28 mouse cellular contexts compared by ENCODE assay signal in the genomic region with DNA sequence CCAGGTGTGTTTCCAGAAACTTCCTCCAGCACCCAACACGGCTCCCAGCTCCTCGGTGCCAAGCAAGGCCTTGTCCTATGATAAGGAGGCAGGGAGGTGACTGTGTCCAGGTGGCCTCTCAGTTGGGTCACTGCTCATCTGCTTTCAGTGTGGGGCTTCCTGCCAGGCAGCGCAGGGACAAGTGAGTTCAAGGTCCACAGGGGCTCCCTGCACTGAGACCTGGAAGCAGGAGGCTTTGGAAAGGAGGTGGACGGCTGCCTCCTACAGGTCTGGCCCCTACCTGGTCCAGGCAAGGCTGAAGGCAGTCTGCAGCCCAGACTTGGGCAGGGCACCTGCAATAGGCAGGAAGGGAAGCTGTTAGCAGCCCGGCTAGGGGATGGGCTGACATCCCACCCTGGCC. TPM values are rescaled to one million over a fixed set of nuclear protein-coding genes. Genes with fewer than 3 reads are reported as not detected.
DNase-seq lines count a peak whose midpoint lies in the region; ATAC-seq lines count a peak whose summit lies in the region.
"Had no signal": no experiment of that assay in that cellular context is flagged by ENCODE, and none has a peak within 500 bp of the region (broad histone marks: within the 10 kb centered on the region; RNA-seq: fewer than 3 reads in every experiment).

No protein-coding gene starts in this region.

- DNase-seq in kidney, adult 9 months, result peak; percentile 75
- DNase-seq in limb, embryonic 10.5 days (ENCODE audit: low spot score), result no peak
- no peak for DNase-seq in left cerebral cortex, postnatal 36 days (ENCODE audit: low spot score in 2 of 2)
- DNase-seq in ovary, postnatal 10 days (ENCODE audit: low spot score), result no peak
- DNase-seq: adrenal gland, adult 2 months; B cell, adult 2 months; cerebellum, adult 11 months; cerebellum, postnatal 10 days; gastrocnemius, postnatal 14 days; heart, adult 11 months; lung, postnatal 36 days had no signal

- WGBS in intestine, embryonic 16.5 days, result 81% methylated on average over 5 of the region's 5 CpGs
- WGBS in intestine, embryonic 15.5 days, result 78% methylated on average over 5 of the region's 5 CpGs
- 92% methylated on average over 5 of the region's 5 CpGs for WGBS in embryonic facial prominence, embryonic 13.5 days
- WGBS in limb, embryonic 10.5 days, result 95% methylated on average over 5 of the region's 5 CpGs

- H3K27me3 ChIP-seq in intestine, embryonic 16.5 days (replicated peaks; ENCODE audit: control insufficient read depth, insufficient read depth, low read length), result no peaks in the 10 kb centered on the region
- H3K27me3 ChIP-seq in intestine, embryonic 15.5 days (replicated peaks), result no peaks in the 10 kb centered on the region
- no peaks in the 10 kb centered on the region for H3K27me3 ChIP-seq in embryonic facial prominence, embryonic 13.5 days
- H3K27me3 ChIP-seq in limb, embryonic 10.5 days (ENCODE audit: low read depth, poor library complexity, severe bottlenecking), result no peaks in the 10 kb centered on the region
- H3K27me3 ChIP-seq: CH12.LX; embryonic facial prominence, embryonic 15.5 days; limb, embryonic 13.5 days; lung, embryonic 15.5 days; megakaryocyte, embryonic 14.5 days; midbrain, embryonic 13.5 days; neural tube, embryonic 12.5 days; Patski had no signal

- no peak overlapping the region for H3K4me2 ChIP-seq in intestine, embryonic 16.5 days (ENCODE audit: low read depth, low read length)
- no peak overlapping the region for H3K4me2 ChIP-seq in intestine, embryonic 15.5 days (replicated peaks)
- H3K4me2 ChIP-seq in embryonic facial prominence, embryonic 13.5 days, result no peak overlapping the region
- H3K4me2 ChIP-seq: embryonic facial prominence, embryonic 15.5 days; heart, embryonic 11.5 days; limb, embryonic 13.5 days; lung, embryonic 15.5 days; midbrain, embryonic 13.5 days; neural tube, embryonic 12.5 days had no signal

- H3K36me3 ChIP-seq in intestine, embryonic 16.5 days (ENCODE audit: control insufficient read depth, insufficient read depth, low read length), result peaks cover 38% of the 10 kb centered on the region
- peaks cover 38% of the 10 kb centered on the region for H3K36me3 ChIP-seq in intestine, embryonic 15.5 days
- peaks cover 81% of the 10 kb centered on the region for H3K36me3 ChIP-seq in embryonic facial prominence, embryonic 13.5 days
- peaks cover 84% of the 10 kb centered on the region for H3K36me3 ChIP-seq in limb, embryonic 10.5 days

- H3K4me3 ChIP-seq in intestine, embryonic 16.5 days (ENCODE audit: low read length), result no peak overlapping the region
- no peak overlapping the region for H3K4me3 ChIP-seq in intestine, embryonic 15.5 days (replicated peaks)
- H3K4me3 ChIP-seq in embryonic facial prominence, embryonic 13.5 days, result no peak overlapping the region
- peak overlapping the region; percentile 18; the same call in 1 of the 2 replicates for H3K4me3 ChIP-seq in limb, embryonic 10.5 days
- H3K4me3 ChIP-seq: embryonic facial prominence, embryonic 15.5 days; layer of hippocampus, adult 2 months; limb, embryonic 13.5 days; lung, embryonic 15.5 days; megakaryocyte, embryonic 14.5 days; midbrain, embryonic 13.5 days; neural tube, embryonic 12.5 days had no signal

- H3K9me3 ChIP-seq in intestine, embryonic 16.5 days (ENCODE audit: control insufficient read depth, low read length), result no peaks in the 10 kb centered on the region
- H3K9me3 ChIP-seq in intestine, embryonic 15.5 days, result no peaks in the 10 kb centered on the region
- no peaks in the 10 kb centered on the region for H3K9me3 ChIP-seq in embryonic facial prominence, embryonic 13.5 days
- H3K9me3 ChIP-seq in limb, embryonic 10.5 days (replicated peaks), result no peaks in the 10 kb centered on the region
- H3K9me3 ChIP-seq: embryonic facial prominence, embryonic 15.5 days; G1E; limb, embryonic 13.5 days; lung, embryonic 15.5 days; megakaryocyte, embryonic 14.5 days; midbrain, embryonic 13.5 days; neural tube, embryonic 12.5 days had no signal

- ATAC-seq in intestine, embryonic 16.5 days, result peak; percentile 26
- ATAC-seq in intestine, embryonic 15.5 days, result no peak
- no peak for ATAC-seq in embryonic facial prominence, embryonic 13.5 days (ENCODE audit: insufficient number of reproducible peaks, insufficient read depth, low FRiP score, low TSS enrichment, low read depth)
- ATAC-seq: forebrain, embryonic 16.5 days; inflammation-experienced regulatory T-cells, adult 6 months; midbrain, embryonic 13.5 days; Patski had no signal

- H3K9ac ChIP-seq in intestine, embryonic 16.5 days (ENCODE audit: low read depth, low read length), result peak overlapping the region; percentile 16; the same call in 1 of the 2 replicates
- H3K9ac ChIP-seq in intestine, embryonic 15.5 days, result no peak overlapping the region
- 0 out of 2 replicates have a peak overlapping the region, but pooled peaks have one; percentile 1 for H3K9ac ChIP-seq in embryonic facial prominence, embryonic 13.5 days
- H3K9ac ChIP-seq: embryonic facial prominence, embryonic 15.5 days; limb, embryonic 13.5 days; liver, embryonic 14.5 days; lung, embryonic 15.5 days; midbrain, embryonic 13.5 days; neural tube, embryonic 12.5 days had no signal

- peak overlapping the region; percentile 55; the same call in 1 of the 2 replicates for H3K27ac ChIP-seq in intestine, embryonic 16.5 days (ENCODE audit: low read length)
- no peak overlapping the region for H3K27ac ChIP-seq in intestine, embryonic 15.5 days
- H3K27ac ChIP-seq in embryonic facial prominence, embryonic 13.5 days, result no peak overlapping the region
- H3K27ac ChIP-seq in limb, embryonic 10.5 days, result 0 out of 2 replicates have a peak overlapping the region, but pooled peaks have one; percentile 26
- H3K27ac ChIP-seq: embryonic facial prominence, embryonic 15.5 days; layer of hippocampus, adult 2 months; limb, embryonic 13.5 days; liver, embryonic 14.5 days; lung, embryonic 15.5 days; midbrain, embryonic 13.5 days; neural tube, embryonic 12.5 days had no signal

- H3K4me1 ChIP-seq in intestine, embryonic 16.5 days (ENCODE audit: control insufficient read depth, insufficient read depth, low read length), result peaks cover 29% of the 10 kb centered on the region
- peaks cover 18% of the 10 kb centered on the region for H3K4me1 ChIP-seq in intestine, embryonic 15.5 days (replicated peaks)
- peaks cover 23% of the 10 kb centered on the region for H3K4me1 ChIP-seq in embryonic facial prominence, embryonic 13.5 days
- H3K4me1 ChIP-seq in limb, embryonic 10.5 days, result peaks cover 44% of the 10 kb centered on the region

- intact Hi-C loops in left cerebral cortex, postnatal 36 days (cut with DNase I), result no loop called here

RNA-seq across cellular contexts. Expression of gene Mex3d, which starts 5.2 kb away (rescaled TPM):
- polyA plus RNA-seq in intestine, embryonic 16.5 days (2015; fragmentation: Nextera tagmentation; extraction: Ambion mirVana), result 1.9 and 2.7 TPM in 2 replicates
- 5.5 and 6.9 TPM in 2 replicates for polyA plus RNA-seq in intestine, embryonic 15.5 days (2015; fragmentation: Nextera tagmentation; extraction: Ambion mirVana)
- 8.9 and 10.4 TPM in 2 replicates for polyA plus RNA-seq in embryonic facial prominence, embryonic 13.5 days (2015; fragmentation: Nextera tagmentation; extraction: Ambion mirVana)
- 7.2 and 7.5 TPM in 2 replicates for polyA plus RNA-seq in limb, embryonic 10.5 days (2016; fragmentation: Nextera tagmentation; extraction: Ambion mirVana)
- 10 to 100 TPM; 18.1 to 23.4 TPM for total RNA-seq in left cerebral cortex, postnatal 36 days (2021)

RNA-seq across cellular contexts. Expression of gene Mbd3, which starts 6.7 kb away (rescaled TPM):
- 133 and 144 TPM in 2 replicates for polyA plus RNA-seq in intestine, embryonic 16.5 days (2015; fragmentation: Nextera tagmentation; extraction: Ambion mirVana)
- 180 and 201 TPM in 2 replicates for polyA plus RNA-seq in intestine, embryonic 15.5 days (2015; fragmentation: Nextera tagmentation; extraction: Ambion mirVana)
- polyA plus RNA-seq in embryonic facial prominence, embryonic 13.5 days (2015; fragmentation: Nextera tagmentation; extraction: Ambion mirVana), result 263 and 297 TPM in 2 replicates
- 453 and 469 TPM in 2 replicates for polyA plus RNA-seq in limb, embryonic 10.5 days (2016; fragmentation: Nextera tagmentation; extraction: Ambion mirVana)
- total RNA-seq in left cerebral cortex, postnatal 36 days (2021), result 100 to 1,000 TPM; 147 to 150 TPM

RNA-seq across cellular contexts. Expression of gene Uqcr11, which starts 13.9 kb away (rescaled TPM):
- 1,179 and 1,252 TPM in 2 replicates for polyA plus RNA-seq in intestine, embryonic 16.5 days (2015; fragmentation: Nextera tagmentation; extraction: Ambion mirVana)
- 890 and 1,161 TPM in 2 replicates for polyA plus RNA-seq in intestine, embryonic 15.5 days (2015; fragmentation: Nextera tagmentation; extraction: Ambion mirVana)
- polyA plus RNA-seq in embryonic facial prominence, embryonic 13.5 days (2015; fragmentation: Nextera tagmentation; extraction: Ambion mirVana), result 447 and 479 TPM in 2 replicates
- 651 and 677 TPM in 2 replicates for polyA plus RNA-seq in limb, embryonic 10.5 days (2016; fragmentation: Nextera tagmentation; extraction: Ambion mirVana)
- total RNA-seq in left cerebral cortex, postnatal 36 days (2021), result 100 to 1,000 TPM; 411 to 444 TPM

RNA-seq across cellular contexts. Expression of gene Plk5, which starts 36.4 kb away (rescaled TPM):
- polyA plus RNA-seq in intestine, embryonic 16.5 days (2015; fragmentation: Nextera tagmentation; extraction: Ambion mirVana), result 0.39 and 0.64 TPM in 2 replicates
- polyA plus RNA-seq in intestine, embryonic 15.5 days (2015; fragmentation: Nextera tagmentation; extraction: Ambion mirVana), result 0.32 and 0.63 TPM in 2 replicates
- polyA plus RNA-seq in embryonic facial prominence, embryonic 13.5 days (2015; fragmentation: Nextera tagmentation; extraction: Ambion mirVana), result 1.8 and 2.6 TPM in 2 replicates
- polyA plus RNA-seq in limb, embryonic 10.5 days (2016; fragmentation: Nextera tagmentation; extraction: Ambion mirVana), result 0.31 and 0.48 TPM in 2 replicates
- total RNA-seq in left cerebral cortex, postnatal 36 days (2021), result 10 to 100 TPM; 16.9 to 33.1 TPM
- total RNA-seq: CH12.LX, G1E had no signal
- polyA plus RNA-seq: G1E; heart, embryonic 11.5 days; inflammation-experienced regulatory T-cells, adult 6 months had no signal

RNA-seq across cellular contexts. Expression of gene Tcf3, which starts 40.8 kb away (rescaled TPM):
- 62.7 and 62.9 TPM in 2 replicates for polyA plus RNA-seq in intestine, embryonic 16.5 days (2015; fragmentation: Nextera tagmentation; extraction: Ambion mirVana)
- polyA plus RNA-seq in intestine, embryonic 15.5 days (2015; fragmentation: Nextera tagmentation; extraction: Ambion mirVana), result 91.7 and 94.2 TPM in 2 replicates
- polyA plus RNA-seq in embryonic facial prominence, embryonic 13.5 days (2015; fragmentation: Nextera tagmentation; extraction: Ambion mirVana), result 162 and 183 TPM in 2 replicates
- 260 and 283 TPM in 2 replicates for polyA plus RNA-seq in limb, embryonic 10.5 days (2016; fragmentation: Nextera tagmentation; extraction: Ambion mirVana)
- total RNA-seq in left cerebral cortex, postnatal 36 days (2021), result 10 to 100 TPM; 26.0 to 28.3 TPM

Comparison
In these comparisons a context has a peak if more than half of its experiments do, and no peak if none do; other contexts are left out.
1. H3K27ac ChIP-seq: peak in intestine, embryonic 16.5 days (single experiment) and limb, embryonic 10.5 days (single experiment); none in intestine, embryonic 15.5 days (single experiment) and embryonic facial prominence, embryonic 13.5 days (single experiment).